Mouse (Mus musculus): ENCODE measurements around the gene Dnal1.

DNA sequence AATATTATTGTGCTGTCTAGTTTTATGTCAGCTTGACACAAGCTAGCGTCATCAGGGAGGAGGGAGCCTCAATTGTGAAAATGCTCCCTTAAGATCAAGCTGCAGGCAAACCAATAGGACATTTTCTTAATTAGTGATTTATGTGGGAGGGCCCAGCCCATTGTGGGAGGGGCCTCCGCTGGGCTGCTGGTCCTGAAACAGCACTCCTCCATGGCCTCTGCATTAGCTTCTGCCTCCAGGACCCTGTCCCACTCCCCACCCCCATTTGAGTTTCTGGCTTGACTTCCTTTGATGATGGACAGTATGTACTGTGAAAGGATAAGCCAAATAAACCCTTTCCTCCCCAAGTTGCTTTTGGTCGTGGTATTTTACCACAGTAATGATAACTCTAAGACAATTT lies 7.2 kb upstream of the Dnal1 start:
- TF ChIP-seq CTCF (IDR thresholded peaks at IDR 0.05; ENCODE audit: low read depth, low read length) (no peak), EP300 (IDR thresholded peaks at IDR 0.05; ENCODE audit: insufficient read depth, low read depth, low read length) (no peak)

Data from ES-Bruce4 (cell line).